Mouse (Mus musculus): Measurements from ENCODE around the gene Ttc24.

DNA sequence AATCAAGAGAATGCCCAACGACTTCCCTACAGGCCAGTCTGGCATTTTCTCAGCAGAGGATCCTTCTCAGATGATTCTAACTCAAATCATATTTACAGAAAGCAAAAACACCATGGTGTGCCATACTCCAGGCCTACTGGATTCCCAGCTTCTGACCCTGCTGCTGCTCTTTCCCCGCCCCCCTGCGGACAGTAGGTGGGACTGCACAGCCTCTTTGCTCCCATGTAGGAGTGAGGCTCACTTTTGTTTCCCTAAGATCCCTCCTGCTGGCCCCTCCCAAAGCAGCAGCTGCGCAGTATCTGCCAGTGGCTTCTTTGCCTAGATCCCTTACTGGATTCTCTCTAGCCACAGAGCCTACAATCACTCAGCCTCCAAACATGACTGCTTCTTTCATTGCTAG lies 28.0 kb upstream of the Ttc24 start:
- TF ChIP-seq CTCF (IDR thresholded peaks at IDR 0.05; ENCODE audit: control insufficient read depth, insufficient read depth, insufficient replicate concordance, low read depth, low read length): no peak
- no peak for TF ChIP-seq POLR2A (IDR thresholded peaks at IDR 0.05; ENCODE audit: control insufficient read depth, low read depth, low read length)
